Mouse (Mus musculus) embryo, embryonic 10 days (tissue): ENCODE measurements around the gene Gm11444.
A peak's percentile ranks its signal among the peaks of the same experiment; 100 is the strongest.

ENCODE experiments used
- DNase-seq: peaks from one replicate; pipeline ENCODE4 v3.0.0-alpha.2; 2015; ENCODE audit warnings: low spot score

The Gm11444 gene

GRCm38 (mm10) chr11:85835753-85836522 is 14.2 kb downstream of the Gm11444 start:
- DNase-seq: peak; percentile 53

DNA sequence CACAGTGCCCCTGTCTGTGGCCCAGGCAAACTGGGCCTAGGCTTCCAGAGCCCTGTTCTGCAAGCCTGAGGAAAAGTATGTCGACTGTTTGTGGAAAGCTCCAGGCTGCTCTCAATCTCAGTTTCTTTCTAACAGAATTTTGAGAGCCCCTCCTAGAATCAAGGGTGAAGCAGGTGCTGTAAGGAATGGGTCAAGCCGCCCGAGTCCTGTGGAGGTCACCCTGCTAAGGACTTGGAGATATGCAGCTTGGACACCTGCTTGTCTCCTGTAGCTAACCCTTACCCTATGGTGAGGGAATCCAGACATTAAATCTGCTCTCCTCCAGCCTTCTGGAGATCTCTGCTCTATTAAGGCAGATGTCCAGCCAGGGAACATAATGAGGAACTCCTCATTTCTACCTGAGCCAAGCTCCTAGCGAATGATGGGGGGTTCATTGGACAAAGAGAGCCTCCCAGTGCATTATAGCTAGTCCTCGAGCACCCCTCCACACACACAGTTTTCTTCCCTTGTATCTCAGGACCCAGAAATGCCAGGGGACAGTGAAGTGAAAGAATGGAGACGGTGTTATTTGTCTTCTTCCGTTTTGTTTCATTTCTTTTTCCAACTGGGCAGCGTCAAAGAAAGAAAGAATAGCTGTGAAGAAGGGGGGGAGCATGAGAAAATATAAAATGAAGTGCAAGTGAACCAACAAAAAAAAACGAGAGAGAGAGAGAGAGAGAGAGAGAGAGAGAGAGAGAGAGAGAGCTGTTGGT is 15.0 kb downstream of the Gm11444 start:
- DNase-seq: no peak

DNA sequence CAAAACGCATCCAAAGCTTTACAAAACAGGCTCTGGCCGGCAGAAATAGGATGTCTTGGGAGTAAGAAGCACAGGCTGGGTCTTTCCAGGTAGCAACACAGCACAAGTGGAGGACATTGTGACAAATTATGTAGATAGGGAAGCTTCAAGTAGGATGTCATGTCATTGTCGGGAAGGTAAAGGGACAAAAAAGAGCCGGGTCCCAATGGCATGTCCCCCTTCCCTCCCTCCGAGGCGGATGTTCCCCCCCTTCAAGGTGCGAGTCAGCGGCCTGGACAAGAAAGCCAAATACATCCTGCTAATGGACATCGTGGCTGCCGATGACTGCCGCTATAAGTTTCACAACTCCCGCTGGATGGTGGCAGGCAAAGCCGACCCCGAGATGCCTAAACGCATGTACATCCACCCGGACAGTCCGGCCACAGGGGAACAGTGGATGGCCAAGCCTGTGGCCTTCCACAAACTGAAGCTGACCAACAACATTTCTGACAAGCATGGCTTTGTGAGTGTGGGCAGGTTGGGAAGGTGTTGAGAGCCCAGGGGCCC is 15.7 kb downstream of the Gm11444 start:
- DNase-seq: peak; percentile 44

DNA sequence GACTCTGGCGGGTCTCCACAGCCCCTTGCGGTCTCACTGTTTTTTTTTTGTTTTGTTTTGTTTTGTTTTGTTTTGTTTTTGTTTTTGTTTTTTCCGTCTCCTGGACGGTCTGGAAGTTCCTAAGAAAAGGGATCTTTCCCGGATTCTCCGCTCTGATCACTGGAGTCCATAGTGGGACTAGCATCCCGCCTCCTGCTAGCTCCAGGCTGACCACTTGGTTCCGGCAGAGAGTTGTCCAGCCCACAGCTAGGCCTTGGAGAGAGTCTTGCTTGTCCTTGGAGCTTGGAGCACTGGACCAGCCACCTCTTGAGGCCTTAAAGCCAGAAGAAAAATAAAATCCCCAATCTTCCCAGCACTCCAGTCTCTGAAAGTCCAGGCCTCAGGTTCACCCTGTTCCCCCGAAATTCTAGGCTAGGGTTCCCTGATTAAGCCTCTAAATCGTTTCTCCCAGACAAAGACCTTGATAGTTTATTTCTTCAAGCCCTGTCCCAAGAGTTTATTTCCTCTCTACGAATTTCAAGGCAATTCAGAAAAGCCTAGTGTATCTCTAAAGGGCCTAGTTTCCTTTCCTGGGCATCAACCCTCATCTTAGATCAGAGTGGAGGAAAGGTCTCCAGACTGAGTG is 16.3 kb downstream of the Gm11444 start:
- no peak for DNase-seq

DNA sequence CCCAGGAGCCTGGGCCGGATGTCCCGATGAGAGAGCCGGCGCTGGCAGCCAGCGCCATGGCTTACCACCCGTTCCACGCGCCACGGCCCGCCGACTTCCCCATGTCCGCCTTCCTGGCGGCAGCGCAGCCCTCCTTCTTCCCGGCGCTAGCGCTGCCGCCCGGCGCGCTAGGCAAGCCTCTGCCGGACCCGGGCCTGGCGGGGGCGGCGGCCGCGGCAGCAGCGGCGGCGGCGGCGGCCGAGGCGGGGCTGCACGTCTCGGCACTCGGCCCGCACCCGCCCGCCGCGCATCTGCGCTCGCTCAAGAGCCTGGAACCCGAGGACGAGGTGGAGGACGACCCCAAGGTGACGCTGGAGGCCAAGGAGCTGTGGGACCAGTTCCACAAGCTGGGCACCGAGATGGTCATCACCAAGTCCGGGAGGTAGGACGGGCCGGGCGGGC is 17.0 kb downstream of the Gm11444 start:
- peak; percentile 60 for DNase-seq

DNA sequence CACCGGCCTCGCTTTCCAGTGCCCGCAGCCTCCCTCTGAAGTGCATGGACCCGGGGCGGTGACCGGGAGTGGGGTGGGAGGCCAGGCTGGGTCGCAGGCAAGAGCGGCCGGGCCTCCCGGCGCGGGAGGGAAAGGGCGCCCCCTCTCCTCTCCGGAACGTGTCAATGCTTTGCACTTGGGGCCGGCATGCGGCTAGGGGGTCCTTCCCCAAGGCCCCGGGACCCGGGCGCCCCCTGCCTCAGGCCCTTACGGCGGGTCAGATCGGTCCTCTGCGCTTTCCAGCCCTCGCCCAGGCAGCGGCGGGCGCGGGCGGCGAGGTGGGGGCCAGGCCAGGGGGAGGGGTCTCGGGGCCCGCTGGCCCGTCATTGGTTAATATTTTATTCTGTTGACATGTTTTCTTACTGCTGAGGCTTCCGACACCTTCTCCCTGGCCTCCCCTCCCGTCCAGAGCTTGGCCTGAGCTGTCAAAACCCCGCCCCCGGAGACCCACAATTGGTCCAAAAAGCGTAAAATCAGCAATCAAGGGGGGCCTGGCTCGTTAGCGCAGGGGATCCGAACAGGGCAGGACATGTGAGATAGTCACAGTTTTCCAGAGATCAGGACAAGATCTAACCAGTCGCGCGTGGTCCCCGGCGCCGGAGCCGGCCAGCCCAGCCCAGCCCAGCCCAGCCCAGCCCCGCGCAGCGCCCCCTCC is 17.8 kb downstream of the Gm11444 start, which contains the start of gene Tbx2:
Gene Tbx2, plus strand, starts transcription at position 321 of the 694 bp plus-strand sequence.
- peak; percentile 84 for DNase-seq

DNA sequence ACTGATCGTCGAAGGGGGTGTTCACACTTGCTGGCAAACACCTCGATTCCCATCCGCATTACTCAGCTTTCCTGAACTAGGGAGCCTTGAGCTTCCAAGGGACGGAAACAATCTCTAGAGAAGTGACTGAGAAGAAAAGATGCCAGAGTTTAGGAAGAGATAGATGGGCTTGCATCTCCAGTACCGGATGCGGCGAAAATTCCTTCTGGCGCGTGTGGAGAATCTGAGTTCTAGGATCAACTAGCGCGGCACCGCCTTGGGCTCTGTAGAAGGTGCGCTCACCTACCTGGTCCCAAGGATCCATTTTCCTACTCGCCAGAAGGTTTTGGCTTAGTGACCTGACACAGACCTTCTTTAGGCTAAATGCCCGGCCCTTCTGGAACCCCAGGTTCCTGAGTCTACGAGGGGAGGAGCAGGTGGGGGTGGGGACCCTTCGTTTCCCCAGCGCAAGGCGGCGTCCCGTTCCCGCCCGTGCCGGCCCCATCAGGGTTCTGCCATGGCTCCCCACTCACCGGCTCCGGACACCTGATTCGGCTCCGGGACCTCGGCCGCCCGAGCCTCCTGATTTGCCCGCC is 18.4 kb downstream of the Gm11444 start:
- DNase-seq: peak; percentile 47

DNA sequence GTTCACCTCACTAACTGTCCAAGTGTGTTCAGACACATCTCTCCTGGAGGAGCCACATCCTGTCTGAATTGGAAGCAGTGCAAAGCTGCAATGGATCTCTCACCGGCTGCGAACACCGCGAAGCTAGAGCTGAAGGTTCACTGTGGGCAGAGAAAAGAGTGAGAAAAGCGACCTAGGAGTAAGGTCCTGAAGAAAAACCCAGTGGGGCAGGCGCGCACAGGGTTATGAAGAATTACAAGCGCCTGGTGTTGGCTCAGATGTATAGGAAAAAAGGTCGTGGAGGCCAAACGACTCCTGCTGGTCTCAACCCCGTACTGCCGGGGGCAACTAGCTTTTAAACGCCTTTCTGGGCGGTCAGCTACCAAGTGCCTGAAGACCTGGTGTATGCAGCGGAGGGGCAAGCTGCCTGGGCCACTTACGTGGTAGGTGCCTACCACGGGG is 19.2 kb downstream of the Gm11444 start:
- peak; percentile 79 for DNase-seq

- DNase-seq: peak; percentile 62
Observed at GRCm38 (mm10) chr11:85829520-85830440, 20.4 kb downstream of the Gm11444 start.

DNA sequence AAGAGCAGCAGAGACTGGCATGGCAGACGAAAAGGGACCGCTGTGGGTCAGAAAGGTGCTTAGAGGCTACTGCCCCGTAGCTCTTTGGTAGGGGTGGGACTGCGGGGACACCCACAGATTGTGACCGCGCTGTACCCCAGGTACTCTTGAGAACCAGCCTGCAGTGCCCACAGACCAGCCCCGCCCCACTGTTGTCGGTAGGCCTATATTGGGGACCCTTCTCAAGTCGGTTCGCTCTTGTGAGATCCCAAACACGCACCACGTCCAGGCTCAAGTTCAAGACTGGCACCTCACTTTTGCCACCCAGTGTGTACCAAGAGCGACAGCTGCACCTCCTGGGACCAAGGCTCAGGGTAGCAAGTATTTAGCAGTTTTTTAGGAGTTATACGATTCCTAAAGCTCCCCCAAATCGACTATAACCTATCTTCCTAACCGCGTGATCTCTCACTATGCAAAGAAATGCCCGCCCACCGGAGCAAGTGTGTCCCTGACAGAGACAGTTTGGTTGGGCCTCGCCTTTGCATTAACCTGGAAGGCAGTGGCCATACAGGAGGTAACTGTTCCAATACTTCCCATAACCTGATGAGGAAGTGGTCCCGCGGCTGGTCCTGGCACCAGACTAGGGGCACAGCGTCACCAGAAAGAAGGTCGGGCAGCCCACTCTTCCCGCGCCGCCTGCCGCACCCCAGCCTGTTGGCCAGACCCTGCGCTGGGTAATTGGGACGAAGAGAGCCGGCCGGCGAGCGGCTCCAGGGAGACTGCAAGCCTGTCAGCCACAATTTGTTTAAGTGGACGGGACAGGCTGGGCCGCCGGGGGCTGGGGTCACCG is 21.2 kb downstream of the Gm11444 start:
- DNase-seq: no peak

GRCm38 (mm10) chr11:85827342-85827741 is 22.8 kb downstream of the Gm11444 start:
- peak; percentile 66 for DNase-seq

DNA sequence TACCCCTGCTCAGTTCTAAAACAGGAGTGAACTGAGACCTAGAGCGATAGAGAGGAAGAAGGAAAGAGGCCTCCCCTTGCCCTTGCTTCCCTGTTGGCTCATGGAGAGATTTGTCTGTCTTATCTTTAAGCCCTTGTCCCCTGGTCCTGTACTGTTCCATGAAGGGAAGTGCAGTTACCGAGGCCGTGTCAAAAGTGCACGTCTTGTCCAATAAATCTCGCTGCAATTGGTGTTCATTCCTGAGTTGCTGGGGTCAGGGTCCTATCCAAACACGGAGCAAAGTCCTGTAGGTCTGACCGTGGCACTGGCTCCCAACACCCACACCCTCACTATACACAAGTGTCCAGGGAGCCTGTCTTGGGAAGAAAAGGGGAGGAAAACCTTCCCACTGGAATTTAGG is 24.3 kb downstream of the Gm11444 start:
- DNase-seq: peak; percentile 44

- no peak for DNase-seq
Observed at GRCm38 (mm10) chr11:85825031-85825430, 25.1 kb downstream of the Gm11444 start.

DNA sequence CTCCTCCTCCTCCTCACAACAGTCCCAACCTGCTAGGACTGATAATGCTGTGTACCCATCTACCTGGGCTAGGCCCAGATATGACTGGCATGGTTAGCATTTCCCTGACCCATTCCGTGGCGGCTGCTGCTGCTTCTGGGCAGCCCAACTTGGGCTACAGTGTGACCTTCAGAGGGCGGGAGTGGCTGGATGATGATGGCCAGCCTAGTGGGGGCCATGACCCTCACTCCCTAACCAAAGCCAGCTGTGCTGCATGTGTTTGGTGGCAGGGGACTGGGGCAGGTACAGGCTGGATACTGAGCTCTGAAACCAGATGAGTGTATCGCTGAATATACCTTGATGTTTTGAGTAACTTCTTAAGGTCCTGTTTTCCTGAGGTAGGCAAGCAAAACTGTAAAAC is 26.3 kb downstream of the Gm11444 start:
- DNase-seq: peak; percentile 52

DNA sequence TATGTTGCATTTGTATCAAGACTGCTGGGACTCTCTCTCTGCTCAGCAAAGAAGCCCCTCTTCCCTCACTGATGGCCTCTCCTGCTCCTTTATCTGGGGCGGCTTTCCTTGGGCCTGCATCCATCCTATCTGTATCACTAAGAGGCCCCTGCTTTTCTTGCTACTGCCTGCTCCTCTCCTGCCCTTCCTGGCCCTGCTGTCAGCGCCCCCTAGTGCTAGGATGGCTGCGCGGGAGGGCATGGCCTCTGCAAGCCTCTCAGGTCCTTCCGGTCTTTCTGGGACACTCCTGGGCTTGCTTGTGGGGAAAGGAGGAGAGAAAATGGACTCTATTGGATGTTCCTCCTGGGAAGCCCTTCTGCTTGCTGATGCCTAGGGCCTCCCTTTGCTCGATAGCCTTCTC is 27.0 kb downstream of the Gm11444 start:
- peak; percentile 89 for DNase-seq

DNA sequence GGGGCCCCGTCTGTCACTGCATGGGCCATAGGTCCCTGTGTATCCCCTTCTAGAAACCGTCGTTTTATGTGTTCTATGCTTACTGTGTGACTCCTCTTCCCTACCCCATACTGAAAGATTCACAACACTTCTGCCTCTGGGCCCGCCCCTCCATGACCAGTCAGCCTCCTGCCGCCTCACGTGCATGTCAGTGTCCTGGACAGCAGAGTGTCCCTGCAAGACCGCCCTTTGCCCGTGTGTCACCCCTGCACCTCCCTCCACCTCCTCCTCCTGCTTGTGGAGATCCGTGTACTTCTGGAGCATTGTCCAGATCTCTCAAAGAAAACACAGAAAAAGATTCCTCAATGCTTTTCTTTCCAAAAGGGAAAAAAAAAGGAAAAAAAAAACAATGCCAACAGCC is 28.5 kb downstream of the Gm11444 start:
- no peak for DNase-seq

DNA sequence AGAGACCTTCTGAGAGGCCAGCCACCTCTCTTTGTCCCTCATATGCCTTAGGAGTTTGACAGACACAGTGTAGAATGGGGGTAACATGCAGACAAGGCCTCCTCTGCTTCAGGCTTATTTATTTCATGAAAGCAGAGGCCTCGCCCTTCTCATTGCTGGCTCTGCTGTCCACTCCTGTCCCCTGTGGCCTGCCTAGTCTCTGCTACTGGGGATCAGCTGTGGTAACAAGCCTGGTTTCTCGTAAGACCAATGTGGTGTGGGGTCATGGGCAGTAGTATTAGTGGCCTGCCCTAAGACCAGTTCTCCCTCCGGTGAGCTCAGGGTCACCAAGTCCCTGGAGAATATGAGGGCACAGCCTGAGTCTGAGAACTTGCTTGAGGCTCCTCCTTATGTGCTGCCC is 29.2 kb downstream of the Gm11444 start:
- DNase-seq: no peak

DNA sequence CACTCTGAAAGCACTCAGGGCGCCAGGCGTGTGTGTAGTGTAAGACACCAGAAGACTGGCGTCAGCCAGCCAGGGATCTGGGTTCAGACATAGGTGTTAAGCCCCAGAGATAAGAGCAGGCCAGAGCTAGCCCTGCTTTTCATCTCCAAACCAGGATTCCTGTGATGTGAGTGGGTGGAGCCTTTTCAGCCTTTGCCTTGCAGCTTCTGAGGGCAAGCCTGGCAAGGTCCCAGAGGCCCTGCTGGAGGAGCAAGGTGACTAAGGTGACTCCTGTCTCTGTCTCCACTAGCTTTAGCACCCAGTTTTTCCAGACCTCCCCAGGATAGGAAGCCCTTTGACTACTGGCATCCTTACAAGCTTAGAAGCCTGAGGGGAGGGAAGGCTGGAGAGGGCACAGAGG is 31.7 kb downstream of the Gm11444 start:
- DNase-seq: peak; percentile 38

DNA sequence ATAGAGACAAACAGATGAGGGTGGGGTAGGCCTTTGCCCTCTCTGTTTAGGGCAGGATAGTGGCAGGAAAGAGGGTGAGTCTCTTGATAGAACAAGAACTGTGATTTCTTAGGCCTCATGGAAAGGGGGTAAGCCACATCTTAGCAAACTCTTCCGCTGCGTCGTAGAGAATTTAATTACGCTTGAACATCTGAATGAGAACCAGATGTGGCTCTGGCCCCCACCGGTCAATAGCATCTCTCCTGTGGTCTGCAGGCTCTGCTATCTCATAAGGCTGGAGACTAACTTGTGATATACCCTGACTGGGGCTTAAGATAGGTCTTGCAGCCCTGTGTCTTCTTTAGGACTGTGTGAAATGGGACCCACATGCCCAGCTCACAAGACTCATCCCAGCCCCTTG is 33.7 kb downstream of the Gm11444 start:
- DNase-seq: peak; percentile 59
